Mouse (Mus musculus): Measurements from ENCODE around the gene Eif2ak1. TPM values are rescaled to one million over a fixed set of nuclear protein-coding genes. Genes with fewer than 3 reads are reported as not detected.
A peak's percentile ranks its signal among the peaks of the same experiment; 100 is the strongest.

Gene Eif2ak1
- polyA plus RNA-seq, 1 experiment from 2014 or later = 49.5 TPM

GRCm38 (mm10) chr5:143933875-143934274 lies 116.3 kb downstream of the Eif2ak1 start:
- 94% methylated on average over 1 of the region's 1 CpGs for WGBS (ENCODE audit: insufficient replicate concordance)
- Histone ChIP-seq H3K4me1 (ENCODE audit: insufficient read depth) (no peaks in the 10 kb centered on the region), H3K9ac (replicated peaks) (no peak overlapping the region), H3K9me3 (ENCODE audit: low read length) (no peaks in the 10 kb centered on the region), H3K27ac (ENCODE audit: low read depth) (no peak overlapping the region), H3K4me2 (ENCODE audit: low read depth, low read length) (no peak overlapping the region), H3K27me3 (ENCODE audit: insufficient read depth, low read length) (no peaks in the 10 kb centered on the region), H3K4me3 (ENCODE audit: low read depth, low read length) (no peak overlapping the region), H3K36me3 (replicated peaks; ENCODE audit: insufficient read depth, low read length) (peaks cover 28% of the 10 kb centered on the region)
- TF ChIP-seq CTCF (IDR thresholded peaks at IDR 0.05; ENCODE audit: low read depth) (peak; percentile 29; the same call in 1 of the 2 replicates), EP300 (IDR thresholded peaks at IDR 0.05; ENCODE audit: low read depth) (no peak)
- DNase-seq (no peak), ATAC-seq (no peak)

- H3K36me3 ChIP-seq (replicated peaks; ENCODE audit: insufficient read depth, low read length) = peaks cover 11% of the 10 kb centered on the region; the same call in 1 of the 2 replicates
- TF ChIP-seq CTCF (IDR thresholded peaks at IDR 0.05; ENCODE audit: low read depth) (no peak), EP300 (IDR thresholded peaks at IDR 0.05; ENCODE audit: low read depth) (no peak)
- no peak for DNase-seq
- no peak overlapping the region for H3K4me3 ChIP-seq (ENCODE audit: low read depth, low read length)
- H3K4me1 ChIP-seq (ENCODE audit: insufficient read depth) = no peaks in the 10 kb centered on the region
- H3K9ac ChIP-seq (replicated peaks) = no peak overlapping the region
- no peaks in the 10 kb centered on the region for H3K9me3 ChIP-seq (ENCODE audit: low read length)
- no peak for ATAC-seq
- 86% methylated on average over 9 of the region's 9 CpGs for WGBS (ENCODE audit: insufficient replicate concordance)
- H3K27ac ChIP-seq (ENCODE audit: low read depth) = no peak overlapping the region
- no peak overlapping the region for H3K4me2 ChIP-seq (ENCODE audit: low read depth, low read length)
- H3K27me3 ChIP-seq (ENCODE audit: insufficient read depth, low read length) = no peaks in the 10 kb centered on the region
Measured at GRCm38 (mm10) chr5:143936156-143936555, 118.6 kb downstream of the Eif2ak1 start.

GRCm38 (mm10) chr5:143941588-143941987 lies 124.0 kb downstream of the Eif2ak1 start:
- WGBS (ENCODE audit: insufficient replicate concordance) = 18% methylated on average over 10 of the region's 10 CpGs

GRCm38 (mm10) chr5:143943231-143944125 lies 125.9 kb downstream of the Eif2ak1 start:
- no peaks in the 10 kb centered on the region for H3K36me3 ChIP-seq (replicated peaks; ENCODE audit: insufficient read depth, low read length)
- WGBS (ENCODE audit: insufficient replicate concordance) = 80% methylated on average over 14 of the region's 14 CpGs
- no peaks in the 10 kb centered on the region for H3K9me3 ChIP-seq (ENCODE audit: low read length)
- DNase-seq (no peak), ATAC-seq (no peak)
- H3K27me3 ChIP-seq (ENCODE audit: insufficient read depth, low read length) = no peaks in the 10 kb centered on the region
- no peak overlapping the region for H3K9ac ChIP-seq (replicated peaks)
- H3K27ac ChIP-seq (ENCODE audit: low read depth) = no peak overlapping the region
- no peak overlapping the region for H3K4me2 ChIP-seq (ENCODE audit: low read depth, low read length)
- no peak overlapping the region for H3K4me3 ChIP-seq (ENCODE audit: low read depth, low read length)
- H3K4me1 ChIP-seq (ENCODE audit: insufficient read depth) = no peaks in the 10 kb centered on the region
- TF ChIP-seq CTCF (IDR thresholded peaks at IDR 0.05; ENCODE audit: low read depth) (no peak), EP300 (IDR thresholded peaks at IDR 0.05; ENCODE audit: low read depth) (no peak)

More at GRCm38 (mm10) chr5:143941588-143941987, 124.0 kb downstream of the Eif2ak1 start:
- H3K4me2 ChIP-seq (ENCODE audit: low read depth, low read length) = no peak overlapping the region
- TF ChIP-seq EP300 (IDR thresholded peaks at IDR 0.05; ENCODE audit: low read depth) = no peak
- TF ChIP-seq CTCF (IDR thresholded peaks at IDR 0.05; ENCODE audit: low read depth) = no peak
- ATAC-seq = no peak
- H3K27ac ChIP-seq (ENCODE audit: low read depth) = no peak overlapping the region
- H3K4me3 ChIP-seq (ENCODE audit: low read depth, low read length) = no peak overlapping the region
- no peaks in the 10 kb centered on the region for H3K4me1 ChIP-seq (ENCODE audit: insufficient read depth)
- H3K9ac ChIP-seq (replicated peaks) = no peak overlapping the region
- H3K27me3 ChIP-seq (ENCODE audit: insufficient read depth, low read length) = no peaks in the 10 kb centered on the region
- H3K36me3 ChIP-seq (replicated peaks; ENCODE audit: insufficient read depth, low read length) = no peaks in the 10 kb centered on the region
- no peak for DNase-seq
- H3K9me3 ChIP-seq (ENCODE audit: low read length) = no peaks in the 10 kb centered on the region

GRCm38 (mm10) chr5:143948361-143948760 lies 130.8 kb downstream of the Eif2ak1 start:
- DNase-seq (no peak), ATAC-seq (no peak)
- WGBS (ENCODE audit: insufficient replicate concordance) = 85% methylated on average over 12 of the region's 12 CpGs
- no peak overlapping the region for H3K27ac ChIP-seq (ENCODE audit: low read depth)
- no peaks in the 10 kb centered on the region for H3K4me1 ChIP-seq (ENCODE audit: insufficient read depth)
- H3K9ac ChIP-seq (replicated peaks) = no peak overlapping the region
- no peak overlapping the region for H3K4me3 ChIP-seq (ENCODE audit: low read depth, low read length)
- H3K4me2 ChIP-seq (ENCODE audit: low read depth, low read length) = no peak overlapping the region
- H3K36me3 ChIP-seq (replicated peaks; ENCODE audit: insufficient read depth, low read length) = no peaks in the 10 kb centered on the region
- no peak for TF ChIP-seq EP300 (IDR thresholded peaks at IDR 0.05; ENCODE audit: low read depth)
- no peak for TF ChIP-seq CTCF (IDR thresholded peaks at IDR 0.05; ENCODE audit: low read depth)
- no peaks in the 10 kb centered on the region for H3K27me3 ChIP-seq (ENCODE audit: insufficient read depth, low read length)
- H3K9me3 ChIP-seq (ENCODE audit: low read length) = no peaks in the 10 kb centered on the region

GRCm38 (mm10) chr5:143950016-143950415 lies 132.4 kb downstream of the Eif2ak1 start:
- ATAC-seq (no peak), DNase-seq (no peak)
- Histone ChIP-seq H3K27me3 (ENCODE audit: insufficient read depth, low read length) (no peaks in the 10 kb centered on the region), H3K9ac (replicated peaks) (no peak overlapping the region), H3K36me3 (replicated peaks; ENCODE audit: insufficient read depth, low read length) (no peaks in the 10 kb centered on the region), H3K9me3 (ENCODE audit: low read length) (no peaks in the 10 kb centered on the region), H3K4me2 (ENCODE audit: low read depth, low read length) (no peak overlapping the region), H3K4me3 (ENCODE audit: low read depth, low read length) (no peak overlapping the region), H3K27ac (ENCODE audit: low read depth) (no peak overlapping the region), H3K4me1 (ENCODE audit: insufficient read depth) (no peaks in the 10 kb centered on the region)
- 42% methylated on average over 5 of the region's 5 CpGs for WGBS (ENCODE audit: insufficient replicate concordance)
- TF ChIP-seq EP300 (IDR thresholded peaks at IDR 0.05; ENCODE audit: low read depth) (no peak), CTCF (IDR thresholded peaks at IDR 0.05; ENCODE audit: low read depth) (no peak)

Other genes with a start within 250 kb of the Eif2ak1 start
- 12.1 and 15.3 TPM in 2 replicates for gene Cyth3, start 195.3 kb upstream of the Eif2ak1 start, polyA plus RNA-seq (2015; fragmentation: Nextera tagmentation; extraction: Ambion mirVana)
- gene Usp42, start 85.5 kb upstream of the Eif2ak1 start, polyA plus RNA-seq (2015; fragmentation: Nextera tagmentation; extraction: Ambion mirVana) = 2.3 and 2.7 TPM in 2 replicates
- gene Ankrd61, start 79.9 kb downstream of the Eif2ak1 start, polyA plus RNA-seq (2015; fragmentation: Nextera tagmentation; extraction: Ambion mirVana) = 0.07 TPM in 1 of 2 replicates, not detected in the other
- 22.2 and 25.4 TPM in 2 replicates for gene Aimp2, start 92.1 kb downstream of the Eif2ak1 start, polyA plus RNA-seq (2015; fragmentation: Nextera tagmentation; extraction: Ambion mirVana)
- 5.6 and 6.6 TPM in 2 replicates for gene Pms2, start 92.2 kb downstream of the Eif2ak1 start, polyA plus RNA-seq (2015; fragmentation: Nextera tagmentation; extraction: Ambion mirVana)
- 0.19 TPM in 1 of 2 replicates, not detected in the other for gene Gm42421, start 110.4 kb downstream of the Eif2ak1 start, polyA plus RNA-seq (2015; fragmentation: Nextera tagmentation; extraction: Ambion mirVana)
- 0.19 and 0.23 TPM in 2 replicates for gene Rsph10b, start 115.2 kb downstream of the Eif2ak1 start, polyA plus RNA-seq (2015; fragmentation: Nextera tagmentation; extraction: Ambion mirVana)
- gene Ccz1, start 197.1 kb downstream of the Eif2ak1 start, polyA plus RNA-seq (2015; fragmentation: Nextera tagmentation; extraction: Ambion mirVana) = 30.5 and 31.5 TPM in 2 replicates
- gene Ocm, start 208.9 kb downstream of the Eif2ak1 start, polyA plus RNA-seq (2015; fragmentation: Nextera tagmentation; extraction: Ambion mirVana) = not detected in 2 replicates